Mouse (Mus musculus): ENCODE measurements around the gene Htr6. TPM values are rescaled to one million over a fixed set of nuclear protein-coding genes. Genes with fewer than 3 reads are reported as not detected.
A peak's percentile ranks its signal among the peaks of the same experiment; 100 is the strongest.

Gene Htr6
- total and polyA plus RNA-seq, 2 experiments from 2014 or later = 0.96 to 4.3 TPM

DNA sequence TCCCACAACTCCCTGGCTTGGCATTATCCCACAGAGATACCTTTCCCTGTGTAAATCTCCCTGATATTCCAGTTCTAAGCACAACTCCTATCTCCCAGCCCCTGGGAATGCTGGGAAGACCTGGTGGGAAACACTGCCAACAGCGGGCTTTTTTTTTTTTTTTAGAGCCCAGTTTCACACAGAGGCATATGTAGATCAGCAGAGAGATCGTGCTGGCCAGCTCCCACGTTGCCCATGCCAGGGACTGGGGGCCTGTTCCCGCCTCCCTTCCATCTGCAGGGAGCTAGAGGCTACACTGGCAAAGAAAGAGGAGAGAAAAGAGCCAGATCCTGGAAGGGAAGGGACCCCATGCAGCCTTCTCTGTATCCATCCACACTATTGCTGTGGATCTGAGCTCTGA lies 7.1 kb downstream of the Htr6 start:
- ATAC-seq = no peak

DNA sequence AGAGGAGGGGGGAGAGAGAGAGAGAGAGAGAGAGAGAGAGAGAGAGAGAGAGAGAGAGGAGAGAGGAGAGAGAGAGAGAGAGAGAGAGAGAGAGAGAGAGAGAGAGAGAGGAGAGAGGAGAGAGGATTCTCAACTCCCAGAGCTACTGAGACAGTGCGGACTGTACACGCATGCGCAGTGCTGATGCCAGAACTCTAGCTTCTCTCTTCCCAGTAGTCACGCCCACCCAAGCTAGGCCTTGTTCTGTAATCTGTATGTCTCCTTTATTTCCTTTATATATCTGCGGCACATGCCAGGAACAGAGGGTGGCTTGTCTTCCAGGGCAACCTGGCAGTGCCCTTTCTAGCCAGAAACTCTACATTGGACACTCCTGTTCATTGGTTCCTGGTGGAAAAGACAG lies 10.5 kb downstream of the Htr6 start:
- H3K4me2 ChIP-seq (ENCODE audit: low read depth, low read length) = no peak overlapping the region
- DNase-seq (ENCODE audit: low spot score) (no peak), ATAC-seq (no peak)
- H3K27me3 ChIP-seq (ENCODE audit: insufficient read depth, low read length) = no peaks in the 10 kb centered on the region; the same call in 1 of the 2 replicates
- H3K9ac ChIP-seq (replicated peaks; ENCODE audit: low read length) = no peak overlapping the region
- 96% methylated on average over 5 of the region's 5 CpGs for WGBS
- H3K27ac ChIP-seq = no peak overlapping the region
- no peaks in the 10 kb centered on the region for H3K9me3 ChIP-seq (ENCODE audit: low read length)
- H3K4me1 ChIP-seq (ENCODE audit: insufficient read depth, low read length) = no peaks in the 10 kb centered on the region
- TF ChIP-seq CTCF (IDR thresholded peaks at IDR 0.05; ENCODE audit: low read depth) = no peak
- no peak overlapping the region for H3K4me3 ChIP-seq (ENCODE audit: low read length)
- no peaks in the 10 kb centered on the region for H3K36me3 ChIP-seq (ENCODE audit: insufficient read depth, low read length)

More for the DNA sequence above, 7.1 kb downstream of the Htr6 start:
- H3K4me3 ChIP-seq (ENCODE audit: low read length) = no peak overlapping the region
- no peaks in the 10 kb centered on the region for H3K4me1 ChIP-seq (ENCODE audit: insufficient read depth, low read length)
- H3K36me3 ChIP-seq (ENCODE audit: insufficient read depth, low read length) = no peaks in the 10 kb centered on the region
- TF ChIP-seq CTCF (IDR thresholded peaks at IDR 0.05; ENCODE audit: low read depth) = no peak
- DNase-seq (ENCODE audit: low spot score) = no peak
- H3K27ac ChIP-seq = no peak overlapping the region
- no peaks in the 10 kb centered on the region; the same call in 1 of the 2 replicates for H3K27me3 ChIP-seq (ENCODE audit: insufficient read depth, low read length)
- H3K9ac ChIP-seq (replicated peaks; ENCODE audit: low read length) = no peak overlapping the region
- H3K9me3 ChIP-seq (ENCODE audit: low read length) = no peaks in the 10 kb centered on the region
- no peak overlapping the region for H3K4me2 ChIP-seq (ENCODE audit: low read depth, low read length)
- 23% methylated on average over 4 of the region's 4 CpGs for WGBS

DNA sequence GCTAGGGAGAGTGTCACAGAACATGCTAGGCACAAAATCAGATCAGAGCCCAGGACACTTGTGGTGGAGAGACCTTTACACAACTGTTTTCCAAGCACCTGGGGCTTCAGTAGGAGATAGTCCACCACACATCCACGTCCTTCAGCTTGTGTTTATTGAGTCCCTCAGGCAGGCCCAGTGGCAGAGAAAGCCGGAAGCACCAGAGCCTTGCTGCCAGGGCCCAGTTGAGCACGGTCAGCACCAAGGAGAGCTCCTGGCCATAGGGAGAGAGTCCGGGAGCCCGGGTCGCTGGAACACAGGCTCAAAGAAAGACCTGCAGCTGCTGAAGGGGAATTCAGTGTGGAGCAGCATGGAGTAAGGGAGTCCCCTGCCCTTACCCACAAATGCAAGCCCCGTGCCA lies 15.8 kb downstream of the Htr6 start:
- Histone ChIP-seq H3K27me3 (ENCODE audit: insufficient read depth, low read length) (0 out of 2 replicates have a peak, but pooled peaks cover 3% of the 10 kb centered on the region), H3K9ac (replicated peaks; ENCODE audit: low read length) (no peak overlapping the region), H3K27ac (no peak overlapping the region), H3K4me2 (ENCODE audit: low read depth, low read length) (no peak overlapping the region), H3K4me1 (ENCODE audit: insufficient read depth, low read length) (0 out of 2 replicates have a peak, but pooled peaks cover 11% of the 10 kb centered on the region), H3K9me3 (ENCODE audit: low read length) (no peaks in the 10 kb centered on the region), H3K4me3 (ENCODE audit: low read length) (no peak overlapping the region), H3K36me3 (ENCODE audit: insufficient read depth, low read length) (no peaks in the 10 kb centered on the region)
- no peak for TF ChIP-seq CTCF (IDR thresholded peaks at IDR 0.05; ENCODE audit: low read depth)
- 24% methylated on average over 7 of the region's 7 CpGs for WGBS
- peak; percentile 47 for DNase-seq (ENCODE audit: low spot score)
- ATAC-seq = no peak

DNA sequence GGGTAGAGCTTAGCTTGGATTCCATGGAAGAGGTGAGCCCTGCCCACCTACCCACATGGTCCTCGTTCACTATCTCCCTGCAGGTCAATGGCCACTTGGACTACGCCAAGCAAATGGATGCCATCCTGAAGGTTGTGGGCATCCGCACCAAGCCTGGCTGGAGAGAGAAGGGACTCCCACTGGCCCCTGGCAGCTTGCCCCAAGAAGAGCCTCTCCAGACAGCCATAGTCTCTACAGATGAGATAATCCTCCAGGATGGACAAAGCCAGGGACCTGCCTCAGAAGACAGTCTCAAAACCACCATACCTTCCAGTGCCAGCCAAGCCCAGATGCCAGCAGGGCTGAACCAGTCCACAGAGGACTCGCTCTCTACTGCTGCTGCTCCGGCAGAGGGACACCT lies 17.3 kb downstream of the Htr6 start:
- ATAC-seq = no peak
- Histone ChIP-seq H3K36me3 (ENCODE audit: insufficient read depth, low read length) (no peaks in the 10 kb centered on the region), H3K4me1 (ENCODE audit: insufficient read depth, low read length) (peaks cover 15% of the 10 kb centered on the region; the same call in 1 of the 2 replicates), H3K4me2 (ENCODE audit: low read depth, low read length) (no peak overlapping the region), H3K9ac (replicated peaks; ENCODE audit: low read length) (no peak overlapping the region), H3K27ac (no peak overlapping the region), H3K4me3 (ENCODE audit: low read length) (no peak overlapping the region), H3K9me3 (ENCODE audit: low read length) (no peaks in the 10 kb centered on the region), H3K27me3 (ENCODE audit: insufficient read depth, low read length) (0 out of 2 replicates have a peak, but pooled peaks cover 3% of the 10 kb centered on the region)
- TF ChIP-seq CTCF (IDR thresholded peaks at IDR 0.05; ENCODE audit: low read depth) = no peak
- WGBS = 81% methylated on average over 5 of the region's 5 CpGs
- DNase-seq (ENCODE audit: low spot score) = no peak

DNA sequence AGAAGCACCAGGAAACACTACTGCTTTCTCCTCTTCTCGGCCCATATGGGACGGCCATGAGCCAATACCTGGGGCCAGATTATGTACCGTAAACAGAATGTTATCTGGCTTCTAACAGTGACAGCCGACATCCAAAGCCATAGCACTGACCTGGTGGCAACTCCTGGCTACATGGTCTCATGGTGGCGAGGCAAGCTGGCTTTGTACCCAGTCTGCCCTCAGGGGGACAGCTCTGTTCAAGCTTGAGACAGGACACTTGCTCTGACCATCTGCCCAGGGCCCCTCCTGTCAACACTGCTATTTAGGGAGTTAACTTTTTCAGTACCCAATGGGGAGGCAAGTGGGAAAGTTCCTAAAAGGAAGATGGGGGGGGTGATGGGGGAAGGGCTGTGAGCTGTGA lies 18.1 kb downstream of the Htr6 start:
- peak; percentile 43 for DNase-seq (ENCODE audit: low spot score)
- Histone ChIP-seq H3K4me1 (ENCODE audit: insufficient read depth, low read length) (peaks cover 15% of the 10 kb centered on the region; the same call in 1 of the 2 replicates), H3K9me3 (ENCODE audit: low read length) (no peaks in the 10 kb centered on the region), H3K4me2 (ENCODE audit: low read depth, low read length) (no peak overlapping the region), H3K27ac (no peak overlapping the region), H3K36me3 (ENCODE audit: insufficient read depth, low read length) (no peaks in the 10 kb centered on the region), H3K27me3 (ENCODE audit: insufficient read depth, low read length) (0 out of 2 replicates have a peak, but pooled peaks cover 3% of the 10 kb centered on the region), H3K4me3 (ENCODE audit: low read length) (no peak overlapping the region), H3K9ac (replicated peaks; ENCODE audit: low read length) (no peak overlapping the region)
- 64% methylated on average over 5 of the region's 5 CpGs for WGBS
- ATAC-seq = no peak
- TF ChIP-seq CTCF (IDR thresholded peaks at IDR 0.05; ENCODE audit: low read depth) = no peak

DNA sequence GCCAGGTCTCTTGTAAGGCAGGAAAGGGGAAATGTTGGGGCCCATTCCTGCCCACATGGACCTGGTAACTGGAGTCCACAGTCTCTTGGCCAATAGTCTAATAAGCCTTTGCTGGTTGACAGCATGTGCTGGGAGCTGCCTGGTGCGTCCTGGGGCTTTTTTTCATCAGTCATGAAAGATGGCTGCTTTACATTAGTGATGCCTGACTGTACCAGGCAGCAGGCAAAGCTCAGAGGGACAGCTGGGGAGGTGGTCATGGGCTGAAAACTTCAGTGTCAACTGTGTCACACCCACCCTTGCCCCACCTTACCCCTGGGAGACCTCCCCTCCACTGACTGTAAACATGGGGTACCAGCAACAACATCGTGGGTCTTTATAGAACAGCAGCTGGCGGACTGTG lies 19.6 kb downstream of the Htr6 start:
- Histone ChIP-seq H3K4me3 (ENCODE audit: low read length) (no peak overlapping the region), H3K9ac (replicated peaks; ENCODE audit: low read length) (no peak overlapping the region), H3K27me3 (ENCODE audit: insufficient read depth, low read length) (0 out of 2 replicates have a peak, but pooled peaks cover 3% of the 10 kb centered on the region), H3K4me1 (ENCODE audit: insufficient read depth, low read length) (peaks cover 15% of the 10 kb centered on the region; the same call in 1 of the 2 replicates), H3K4me2 (ENCODE audit: low read depth, low read length) (no peak overlapping the region), H3K36me3 (ENCODE audit: insufficient read depth, low read length) (no peaks in the 10 kb centered on the region), H3K27ac (peak overlapping the region; percentile 37; the same call in 1 of the 2 replicates), H3K9me3 (ENCODE audit: low read length) (no peaks in the 10 kb centered on the region)
- DNase-seq (ENCODE audit: low spot score) = peak; percentile 44
- WGBS = 50% methylated on average over 3 of the region's 3 CpGs
- no peak for TF ChIP-seq CTCF (IDR thresholded peaks at IDR 0.05; ENCODE audit: low read depth)
- ATAC-seq = peak; percentile 30; the same call in 1 of the 2 replicates

DNA sequence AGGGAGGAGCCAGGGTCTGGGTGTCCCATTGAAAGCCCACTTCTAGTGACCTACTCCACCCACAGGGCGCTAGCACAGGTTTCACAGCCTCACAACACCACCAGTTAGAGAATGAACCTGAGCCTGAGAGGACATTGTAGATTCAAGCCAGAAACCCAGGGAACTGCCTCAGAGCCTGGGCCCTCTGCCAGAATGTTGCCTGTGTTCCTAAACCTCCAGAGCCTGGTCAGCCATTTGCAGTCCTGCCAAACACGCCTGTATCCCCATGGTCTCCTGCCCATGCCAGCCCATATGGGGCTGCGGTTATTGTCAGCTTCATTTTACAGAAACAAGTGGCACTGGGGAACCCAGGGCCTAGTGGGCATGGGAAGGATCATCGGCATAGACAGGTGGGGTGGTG lies 20.0 kb downstream of the Htr6 start:
- 39% methylated on average over 4 of the region's 4 CpGs for WGBS
- ATAC-seq (peak; percentile 14), DNase-seq (ENCODE audit: low spot score) (peak; percentile 85)
- Histone ChIP-seq H3K9ac (replicated peaks; ENCODE audit: low read length) (no peak overlapping the region), H3K4me3 (ENCODE audit: low read length) (no peak overlapping the region), H3K27me3 (ENCODE audit: insufficient read depth, low read length) (0 out of 2 replicates have a peak, but pooled peaks cover 3% of the 10 kb centered on the region), H3K4me1 (ENCODE audit: insufficient read depth, low read length) (peaks cover 15% of the 10 kb centered on the region; the same call in 1 of the 2 replicates), H3K27ac (peak overlapping the region; percentile 32; the same call in 1 of the 2 replicates), H3K36me3 (ENCODE audit: insufficient read depth, low read length) (no peaks in the 10 kb centered on the region), H3K9me3 (ENCODE audit: low read length) (no peaks in the 10 kb centered on the region), H3K4me2 (ENCODE audit: low read depth, low read length) (no peak overlapping the region)
- no peak for TF ChIP-seq CTCF (IDR thresholded peaks at IDR 0.05; ENCODE audit: low read depth)
